Mouse (Mus musculus): Measurements from ENCODE around the gene Wdr61.

The Wdr61 gene

GRCm38 (mm10) chr9:54733921-54734638 is at the start of gene Wdr61:
Gene Wdr61, minus strand, starts transcription at chr9:54734519.
- DNase-seq (ENCODE audit: low spot score), result peak; percentile 98

- no peak for DNase-seq (ENCODE audit: low spot score)
Observed at GRCm38 (mm10) chr9:54784003-54784402, 49.7 kb upstream of the Wdr61 start.

GRCm38 (mm10) chr9:54782504-54782903 is 48.2 kb upstream of the Wdr61 start:
- DNase-seq (ENCODE audit: low spot score), result no peak

- no peak for DNase-seq (ENCODE audit: low spot score)
Observed at GRCm38 (mm10) chr9:54779280-54779679, 45.0 kb upstream of the Wdr61 start.

GRCm38 (mm10) chr9:54776451-54776982 is 42.2 kb upstream of the Wdr61 start:
- DNase-seq (ENCODE audit: low spot score), result no peak

GRCm38 (mm10) chr9:54770140-54770780 is 35.9 kb upstream of the Wdr61 start:
- no peak for DNase-seq (ENCODE audit: low spot score)

- DNase-seq (ENCODE audit: low spot score), result peak; percentile 47
Observed at GRCm38 (mm10) chr9:54765336-54766085, 31.2 kb upstream of the Wdr61 start.

- DNase-seq (ENCODE audit: low spot score), result peak; percentile 66
Observed at GRCm38 (mm10) chr9:54764561-54765217, 30.4 kb upstream of the Wdr61 start, which contains the start of gene Crabp1. Gene Crabp1, plus strand, starts transcription at chr9:54764748.

- no peak for DNase-seq (ENCODE audit: low spot score)
Observed at GRCm38 (mm10) chr9:54764091-54764490, 29.8 kb upstream of the Wdr61 start.

GRCm38 (mm10) chr9:54759592-54759991 is 25.3 kb upstream of the Wdr61 start:
- peak; percentile 53 for DNase-seq (ENCODE audit: low spot score)

GRCm38 (mm10) chr9:54752944-54753295 is 18.6 kb upstream of the Wdr61 start:
- no peak for DNase-seq (ENCODE audit: low spot score)

- DNase-seq (ENCODE audit: low spot score), result peak; percentile 68
Observed at GRCm38 (mm10) chr9:54752201-54752943, 18.1 kb upstream of the Wdr61 start.

GRCm38 (mm10) chr9:54751684-54752083 is 17.4 kb upstream of the Wdr61 start:
- DNase-seq (ENCODE audit: low spot score), result no peak

GRCm38 (mm10) chr9:54750215-54750981 is 16.1 kb upstream of the Wdr61 start:
- no peak for DNase-seq (ENCODE audit: low spot score)

GRCm38 (mm10) chr9:54745740-54746370 is 11.5 kb upstream of the Wdr61 start:
- DNase-seq (ENCODE audit: low spot score), result no peak

GRCm38 (mm10) chr9:54743891-54744290 is 9.6 kb upstream of the Wdr61 start:
- DNase-seq (ENCODE audit: low spot score), result no peak

GRCm38 (mm10) chr9:54738376-54738775 is 4.1 kb upstream of the Wdr61 start:
- peak; percentile 83 for DNase-seq (ENCODE audit: low spot score)

GRCm38 (mm10) chr9:54736284-54736701 is 2.0 kb upstream of the Wdr61 start:
- peak; percentile 97 for DNase-seq (ENCODE audit: low spot score)

- DNase-seq (ENCODE audit: low spot score), result no peak
Observed at GRCm38 (mm10) chr9:54734639-54735252, 427 bp upstream of the Wdr61 start.

GRCm38 (mm10) chr9:54732122-54732521 is 2.2 kb downstream of the Wdr61 start:
- peak; percentile 80 for DNase-seq (ENCODE audit: low spot score)
